Mouse (Mus musculus) intestine, embryonic 14.5 days (tissue): ENCODE results near the gene Depp1. TPM values are rescaled to one million over a fixed set of nuclear protein-coding genes. Genes with fewer than 3 reads are reported as not detected.
A peak's percentile ranks its signal among the peaks of the same experiment; 100 is the strongest.

Experiments used
- ATAC-seq: fragments of 200-750 bp; cut with Nextera tagmentation; replicated peaks from 2 replicates; pipeline ENCODE4 v1.8.0; 2017; ENCODE audit warnings: low read depth, moderate number of reproducible peaks, moderate TSS enrichment, moderate library complexity; ENCODE audit not compliant: low FRiP score, low TSS enrichment
- DNase-seq: peaks from one replicate; pipeline ENCODE4 v3.0.0-alpha.2; 2018; ENCODE audit warnings: low spot score
- H3K27ac ChIP-seq: fragments of 300-500 bp; sonication (generic); 2 replicates; pipeline ENCODE4 v1.5.1; 2014; ENCODE audit warnings: low read depth, mild to moderate bottlenecking, control low read depth
- H3K27me3 ChIP-seq: fragments of 300-500 bp; sonication (generic); replicated peaks from 2 replicates; pipeline ENCODE4 v1.6.1; 2014; ENCODE audit warnings: low read length, control low read depth; ENCODE audit not compliant: control insufficient read depth, insufficient read depth
- H3K36me3 ChIP-seq: fragments of 300-500 bp; sonication (generic); 2 replicates; pipeline ENCODE4 v1.6.1; 2014; ENCODE audit warnings: low read length, control low read depth; ENCODE audit not compliant: control insufficient read depth, insufficient read depth
- H3K4me1 ChIP-seq: fragments of 300-500 bp; sonication (generic); replicated peaks from 2 replicates; pipeline ENCODE4 v1.6.1; 2014; ENCODE audit warnings: low read length, control low read depth, mixed read lengths; ENCODE audit not compliant: control insufficient read depth, insufficient read depth
- H3K4me2 ChIP-seq: fragments of 300-500 bp; sonication (generic); 2 replicates; pipeline ENCODE4 v1.6.1; 2014; ENCODE audit warnings: low read length
- H3K4me3 ChIP-seq: fragments of 300-500 bp; sonication (generic); 2 replicates; pipeline ENCODE4 v1.5.1; 2014; ENCODE audit warnings: low read depth, low read length, control low read depth, mixed read lengths
- H3K9ac ChIP-seq: fragments of 300-500 bp; sonication (generic); 2 replicates; pipeline ENCODE4 v1.6.1; 2014; ENCODE audit warnings: mild to moderate bottlenecking, low read length
- H3K9me3 ChIP-seq: fragments of 300-500 bp; sonication (generic); 2 replicates; pipeline ENCODE4 v1.6.1; 2016; ENCODE audit warnings: low read length, control low read depth; ENCODE audit not compliant: control insufficient read depth
- WGBS: fragments of 180-500 bp; shearing (Covaris S2); extraction: QIAGEN DNeasy Blood & Tissue Kit; methylation state at CpG from one replicate; pipeline ENCODE4 v1.1.7; 2014; 5-methylcytosine and 5-hydroxymethylcytosine counted together
- polyA plus RNA-seq: library from polyadenylated mRNA; unstranded; fragments of >200 nt; fragmentation: Nextera tagmentation; extraction: Ambion mirVana; gene quantifications from 2 replicates; pipeline ENCODE4 v1.2.1, GENCODE M21; 2014

Depp1 gene
- polyA plus RNA-seq, 1 experiment from 2014 or later: 24.1 TPM

- H3K36me3 ChIP-seq: no peaks in the 10 kb centered on the region
- no peaks in the 10 kb centered on the region for H3K9me3 ChIP-seq
- no peak for ATAC-seq
- 81% methylated on average over 2 of the region's 2 CpGs for WGBS
- H3K4me3 ChIP-seq: no peak overlapping the region
- no peak overlapping the region for H3K27ac ChIP-seq
- H3K27me3 ChIP-seq: no peaks in the 10 kb centered on the region
- no peak for DNase-seq
- H3K4me2 ChIP-seq: no peak overlapping the region
- H3K4me1 ChIP-seq: no peaks in the 10 kb centered on the region
- H3K9ac ChIP-seq: no peak overlapping the region
These were observed 11.5 kb upstream of the Depp1 start for GRCm38 (mm10) chr6:116638871-116639270.

GRCm38 (mm10) chr6:116639663-116640062 is 10.7 kb upstream of the Depp1 start:
- DNase-seq (no peak), ATAC-seq (no peak)
- H3K27ac ChIP-seq: no peak overlapping the region
- no peaks in the 10 kb centered on the region for H3K27me3 ChIP-seq
- WGBS: 74% methylated on average over 2 of the region's 2 CpGs
- H3K9me3 ChIP-seq: no peaks in the 10 kb centered on the region
- H3K4me3 ChIP-seq: no peak overlapping the region
- H3K9ac ChIP-seq: no peak overlapping the region
- no peak overlapping the region for H3K4me2 ChIP-seq
- H3K4me1 ChIP-seq: no peaks in the 10 kb centered on the region
- no peaks in the 10 kb centered on the region for H3K36me3 ChIP-seq

- DNase-seq (no peak), ATAC-seq (no peak)
- Histone ChIP-seq H3K36me3 (no peaks in the 10 kb centered on the region; the same call in 1 of the 2 replicates), H3K27me3 (no peaks in the 10 kb centered on the region), H3K9me3 (no peaks in the 10 kb centered on the region), H3K27ac (no peak overlapping the region), H3K9ac (no peak overlapping the region), H3K4me2 (no peak overlapping the region), H3K4me3 (no peak overlapping the region), H3K4me1 (no peaks in the 10 kb centered on the region)
- WGBS: 79% methylated on average over 11 of the region's 11 CpGs
These were observed 7.5 kb upstream of the Depp1 start for GRCm38 (mm10) chr6:116642942-116643341.

- Histone ChIP-seq H3K9ac (no peak overlapping the region), H3K4me2 (no peak overlapping the region), H3K27me3 (no peaks in the 10 kb centered on the region), H3K9me3 (no peaks in the 10 kb centered on the region), H3K4me3 (no peak overlapping the region), H3K4me1 (no peaks in the 10 kb centered on the region), H3K36me3 (no peaks in the 10 kb centered on the region; the same call in 1 of the 2 replicates), H3K27ac (no peak overlapping the region)
- DNase-seq (no peak), ATAC-seq (no peak)
- WGBS: 64% methylated on average over 4 of the region's 4 CpGs
These were observed 6.5 kb upstream of the Depp1 start for GRCm38 (mm10) chr6:116643881-116644280.

GRCm38 (mm10) chr6:116644335-116644734 is 6.1 kb upstream of the Depp1 start:
- H3K36me3 ChIP-seq: no peaks in the 10 kb centered on the region; the same call in 1 of the 2 replicates
- no peak overlapping the region for H3K4me2 ChIP-seq
- WGBS: 61% methylated on average over 3 of the region's 3 CpGs
- no peak overlapping the region for H3K27ac ChIP-seq
- H3K4me3 ChIP-seq: no peak overlapping the region
- H3K9ac ChIP-seq: no peak overlapping the region
- ATAC-seq (no peak), DNase-seq (no peak)
- no peaks in the 10 kb centered on the region for H3K27me3 ChIP-seq
- H3K9me3 ChIP-seq: no peaks in the 10 kb centered on the region
- H3K4me1 ChIP-seq: no peaks in the 10 kb centered on the region

GRCm38 (mm10) chr6:116647763-116648162 is 2.6 kb upstream of the Depp1 start:
- H3K27ac ChIP-seq: no peak overlapping the region
- no peak overlapping the region for H3K4me3 ChIP-seq
- H3K36me3 ChIP-seq: no peaks in the 10 kb centered on the region; the same call in 1 of the 2 replicates
- H3K4me2 ChIP-seq: no peak overlapping the region
- no peak for ATAC-seq
- H3K27me3 ChIP-seq: no peaks in the 10 kb centered on the region
- no peaks in the 10 kb centered on the region; the same call in 1 of the 2 replicates for H3K4me1 ChIP-seq
- WGBS: 84% methylated on average over 12 of the region's 12 CpGs
- H3K9ac ChIP-seq: no peak overlapping the region
- H3K9me3 ChIP-seq: no peaks in the 10 kb centered on the region
- no peak for DNase-seq

- no peak overlapping the region for H3K4me2 ChIP-seq
- H3K27me3 ChIP-seq: no peaks in the 10 kb centered on the region
- H3K36me3 ChIP-seq: no peaks in the 10 kb centered on the region; the same call in 1 of the 2 replicates
- no peak overlapping the region for H3K9ac ChIP-seq
- no peak overlapping the region for H3K4me3 ChIP-seq
- WGBS: 77% methylated on average over 7 of the region's 7 CpGs
- no peaks in the 10 kb centered on the region; the same call in 1 of the 2 replicates for H3K4me1 ChIP-seq
- DNase-seq: no peak
- no peak overlapping the region for H3K27ac ChIP-seq
- H3K9me3 ChIP-seq: no peaks in the 10 kb centered on the region
- ATAC-seq: no peak
These were observed 598 bp upstream of the Depp1 start for GRCm38 (mm10) chr6:116649811-116650210.

- no peaks in the 10 kb centered on the region for H3K9me3 ChIP-seq
- DNase-seq (no peak), ATAC-seq (no peak)
- H3K4me2 ChIP-seq: peak overlapping the region; percentile 18
- 63% methylated on average over 20 of the region's 20 CpGs for WGBS
- H3K27me3 ChIP-seq: no peaks in the 10 kb centered on the region
- no peak overlapping the region for H3K9ac ChIP-seq
- 0 out of 2 replicates have a peak overlapping the region, but pooled peaks have one; percentile 5 for H3K4me3 ChIP-seq
- H3K4me1 ChIP-seq: no peaks in the 10 kb centered on the region; the same call in 1 of the 2 replicates
- H3K27ac ChIP-seq: no peak overlapping the region
- no peaks in the 10 kb centered on the region for H3K36me3 ChIP-seq
These were observed 1.2 kb downstream of the Depp1 start for GRCm38 (mm10) chr6:116651437-116652118.

- H3K4me1 ChIP-seq: no peaks in the 10 kb centered on the region; the same call in 1 of the 2 replicates
- ATAC-seq (no peak), DNase-seq (no peak)
- H3K4me2 ChIP-seq: no peak overlapping the region
- no peak overlapping the region for H3K9ac ChIP-seq
- H3K36me3 ChIP-seq: no peaks in the 10 kb centered on the region
- no peaks in the 10 kb centered on the region for H3K9me3 ChIP-seq
- 73% methylated on average over 3 of the region's 3 CpGs for WGBS
- no peak overlapping the region for H3K4me3 ChIP-seq
- no peak overlapping the region for H3K27ac ChIP-seq
- no peaks in the 10 kb centered on the region for H3K27me3 ChIP-seq
These were observed 2.8 kb downstream of the Depp1 start for GRCm38 (mm10) chr6:116653191-116653590.
